Mouse (Mus musculus): ENCODE results near the gene Kansl1. TPM values are rescaled to one million over a fixed set of nuclear protein-coding genes. Genes with fewer than 3 reads are reported as not detected.
A peak's percentile ranks its signal among the peaks of the same experiment; 100 is the strongest.

Kansl1 gene
- total RNA-seq, 1 experiment, result 37.7 TPM

- Histone ChIP-seq H3K27ac (ENCODE audit: insufficient read depth, low read depth, low read length, poor library complexity, severe bottlenecking) (no peak overlapping the region), H3K9ac (ENCODE audit: insufficient read depth, low read depth, low read length, poor library complexity, severe bottlenecking) (no peak overlapping the region), H3K4me1 (ENCODE audit: control insufficient read depth in 2 of 2, insufficient read depth in 2 of 2, low read length in 2 of 2, poor library complexity in 1 of 2) (peaks cover 0 to 3% of the 10 kb centered on the region in 2 experiments; a peak in 1 of 4 replicates), H3K4me3 (ENCODE audit: insufficient read depth in 1 of 2, low read depth in 1 of 2, low read length in 2 of 2, poor library complexity in 1 of 2, severe bottlenecking in 1 of 2) (no peak overlapping the region), H3K36me3 (ENCODE audit: control insufficient read depth, insufficient read depth, low read length, poor library complexity, severe bottlenecking) (peaks cover 1% of the 10 kb centered on the region), H3K9me3 (ENCODE audit: control insufficient read depth, insufficient read depth, low read depth, low read length) (no peaks in the 10 kb centered on the region)
- TF ChIP-seq HCFC1 (IDR thresholded peaks at IDR 0.05; ENCODE audit: borderline replicate concordance, insufficient read depth, low read length) (no peak), ZC3H11A (IDR thresholded peaks at IDR 0.05; ENCODE audit: borderline replicate concordance, low read depth, low read length) (no peak), ZNF384 (IDR thresholded peaks at IDR 0.05; ENCODE audit: low read depth, low read length) (no peak), CHD2 (IDR thresholded peaks at IDR 0.05; ENCODE audit: low read depth, low read length) (no peak), MAFK (IDR thresholded peaks at IDR 0.05; ENCODE audit: insufficient read depth, low read depth, low read length) (no peak)
- DNase-seq (ENCODE audit: low read depth, low spot score), result no peak
- in situ Hi-C loops (cut with MboI; ENCODE audit: low sequenced_read_pairs in 2 of 2, unreplicated experiment in 2 of 2), result no loop called here
Measured at GRCm38 (mm10) chr11:104363823-104364600, 104.6 kb downstream of the Kansl1 start.

- Histone ChIP-seq H3K4me1 (ENCODE audit: control insufficient read depth in 2 of 2, insufficient read depth in 2 of 2, low read length in 2 of 2, poor library complexity in 1 of 2) (peaks cover 0 to 3% of the 10 kb centered on the region in 2 experiments; a peak in 1 of 4 replicates), H3K9ac (ENCODE audit: insufficient read depth, low read depth, low read length, poor library complexity, severe bottlenecking) (no peak overlapping the region), H3K27ac (ENCODE audit: insufficient read depth, low read depth, low read length, poor library complexity, severe bottlenecking) (no peak overlapping the region; the same call in 1 of the 2 replicates), H3K9me3 (ENCODE audit: control insufficient read depth, insufficient read depth, low read depth, low read length) (no peaks in the 10 kb centered on the region), H3K36me3 (ENCODE audit: control insufficient read depth, insufficient read depth, low read length, poor library complexity, severe bottlenecking) (peaks cover 2% of the 10 kb centered on the region), H3K4me3 (ENCODE audit: insufficient read depth in 1 of 2, low read depth in 1 of 2, low read length in 2 of 2, poor library complexity in 1 of 2, severe bottlenecking in 1 of 2) (no peak overlapping the region)
- in situ Hi-C loops (cut with MboI; ENCODE audit: low sequenced_read_pairs in 2 of 2, unreplicated experiment in 2 of 2), result no loop called here
- TF ChIP-seq MAFK (IDR thresholded peaks at IDR 0.05; ENCODE audit: insufficient read depth, low read depth, low read length), result no peak
- TF ChIP-seq CHD2 (IDR thresholded peaks at IDR 0.05; ENCODE audit: low read depth, low read length), result no peak
- no peak for TF ChIP-seq ZNF384 (IDR thresholded peaks at IDR 0.05; ENCODE audit: low read depth, low read length)
- no peak for TF ChIP-seq ZC3H11A (IDR thresholded peaks at IDR 0.05; ENCODE audit: borderline replicate concordance, low read depth, low read length)
- no peak for TF ChIP-seq HCFC1 (IDR thresholded peaks at IDR 0.05; ENCODE audit: borderline replicate concordance, insufficient read depth, low read length)
- DNase-seq (ENCODE audit: low read depth, low spot score), result no peak
Measured at GRCm38 (mm10) chr11:104362704-104363103, 106.0 kb downstream of the Kansl1 start.

DNA sequence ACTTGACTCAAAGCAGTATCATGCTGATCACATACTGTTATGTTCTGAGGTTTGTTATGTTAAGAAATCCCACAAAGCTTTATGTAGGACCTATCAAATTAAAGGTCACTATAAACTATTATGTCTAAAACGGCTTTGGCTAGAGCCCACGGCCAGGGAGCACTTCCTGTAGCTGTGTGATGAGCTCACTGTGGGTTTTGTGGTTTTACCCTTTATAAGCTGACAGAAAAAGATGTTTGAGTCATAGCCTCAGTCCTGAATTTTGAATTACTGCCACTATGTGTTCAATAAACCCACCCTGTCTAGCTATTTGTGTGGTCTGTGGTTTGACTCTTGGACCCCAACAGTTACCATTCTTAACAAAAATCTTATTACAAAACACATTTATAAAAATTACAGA is 106.9 kb downstream of the Kansl1 start:
- Histone ChIP-seq H3K4me3 (ENCODE audit: insufficient read depth in 1 of 2, low read depth in 1 of 2, low read length in 2 of 2, poor library complexity in 1 of 2, severe bottlenecking in 1 of 2) (no peak overlapping the region), H3K27ac (ENCODE audit: insufficient read depth, low read depth, low read length, poor library complexity, severe bottlenecking) (no peak overlapping the region), H3K9ac (ENCODE audit: insufficient read depth, low read depth, low read length, poor library complexity, severe bottlenecking) (no peak overlapping the region), H3K9me3 (ENCODE audit: control insufficient read depth, insufficient read depth, low read depth, low read length) (no peaks in the 10 kb centered on the region), H3K4me1 (ENCODE audit: control insufficient read depth in 2 of 2, insufficient read depth in 2 of 2, low read length in 2 of 2, poor library complexity in 1 of 2) (peaks cover 0 to 3% of the 10 kb centered on the region in 2 experiments; a peak in 1 of 4 replicates), H3K36me3 (ENCODE audit: control insufficient read depth, insufficient read depth, low read length, poor library complexity, severe bottlenecking) (peaks cover 4% of the 10 kb centered on the region)
- no peak for DNase-seq (ENCODE audit: low read depth, low spot score)
- TF ChIP-seq MAFK (IDR thresholded peaks at IDR 0.05; ENCODE audit: insufficient read depth, low read depth, low read length), result no peak
- no peak for TF ChIP-seq ZC3H11A (IDR thresholded peaks at IDR 0.05; ENCODE audit: borderline replicate concordance, low read depth, low read length)
- no peak for TF ChIP-seq CHD2 (IDR thresholded peaks at IDR 0.05; ENCODE audit: low read depth, low read length)
- TF ChIP-seq ZNF384 (IDR thresholded peaks at IDR 0.05; ENCODE audit: low read depth, low read length), result no peak
- no peak for TF ChIP-seq HCFC1 (IDR thresholded peaks at IDR 0.05; ENCODE audit: borderline replicate concordance, insufficient read depth, low read length)
- in situ Hi-C loops (cut with MboI; ENCODE audit: low sequenced_read_pairs in 2 of 2, unreplicated experiment in 2 of 2), result no loop called here

- Histone ChIP-seq H3K9me3 (ENCODE audit: control insufficient read depth, insufficient read depth, low read depth, low read length) (no peaks in the 10 kb centered on the region), H3K4me1 (ENCODE audit: control insufficient read depth in 2 of 2, insufficient read depth in 2 of 2, low read length in 2 of 2, poor library complexity in 1 of 2) (no peaks in the 10 kb centered on the region; a peak in 1 of 4 replicates), H3K36me3 (ENCODE audit: control insufficient read depth, insufficient read depth, low read length, poor library complexity, severe bottlenecking) (peaks cover 22% of the 10 kb centered on the region), H3K4me3 (ENCODE audit: insufficient read depth in 1 of 2, low read depth in 1 of 2, low read length in 2 of 2, poor library complexity in 1 of 2, severe bottlenecking in 1 of 2) (no peak overlapping the region), H3K27ac (ENCODE audit: insufficient read depth, low read depth, low read length, poor library complexity, severe bottlenecking) (no peak overlapping the region), H3K9ac (ENCODE audit: insufficient read depth, low read depth, low read length, poor library complexity, severe bottlenecking) (no peak overlapping the region)
- in situ Hi-C loops (cut with MboI; ENCODE audit: low sequenced_read_pairs in 2 of 2, unreplicated experiment in 2 of 2), result no loop called here
- peak; percentile 39 for DNase-seq (ENCODE audit: low read depth, low spot score)
- TF ChIP-seq ZNF384 (IDR thresholded peaks at IDR 0.05; ENCODE audit: low read depth, low read length) (peak; percentile 94), MAFK (IDR thresholded peaks at IDR 0.05; ENCODE audit: insufficient read depth, low read depth, low read length) (no peak)
Measured at GRCm38 (mm10) chr11:104346931-104347330, 121.7 kb downstream of the Kansl1 start.
